ENCODE assay signal across 9 mouse cellular contexts in genomic region chr10:24961112-24961511, GRCm38 (mm10). TPM values are rescaled to one million over a fixed set of nuclear protein-coding genes. Genes with fewer than 3 reads are reported as not detected.
DNase-seq lines count a peak whose midpoint lies in the region; ATAC-seq and TF ChIP-seq lines count a peak whose summit lies in the region.
"Had no signal": no experiment of that assay in that cellular context is flagged by ENCODE, and none has a peak within 500 bp of the region (broad histone marks: within the 10 kb centered on the region; RNA-seq: fewer than 3 reads in every experiment).

No protein-coding gene starts in this region.

- no peak overlapping the region for H3K4me2 ChIP-seq in forebrain, postnatal 0 days (ENCODE audit: low read depth)
- H3K4me2 ChIP-seq: embryonic facial prominence, embryonic 15.5 days had no signal

- peak; percentile 28; the same call in 1 of the 2 replicates for TF ChIP-seq CTCF in lung, adult 2 months (IDR thresholded peaks at IDR 0.05; ENCODE audit: insufficient read depth, low read length)
- TF ChIP-seq CTCF in forebrain, postnatal 0 days (IDR thresholded peaks at IDR 0.05; ENCODE audit: low read depth), result peak; percentile 61

- WGBS in lung, adult 2 months, result 49% methylated on average over 2 of the region's 2 CpGs
- 40% methylated on average over 2 of the region's 2 CpGs for WGBS in forebrain, postnatal 0 days

- H3K36me3 ChIP-seq in forebrain, postnatal 0 days (ENCODE audit: insufficient read depth), result no peaks in the 10 kb centered on the region
- H3K36me3 ChIP-seq: embryonic facial prominence, embryonic 15.5 days had no signal

- H3K4me3 ChIP-seq in lung, adult 2 months (replicated peaks; ENCODE audit: extremely low read depth, low read depth, low read length), result no peak overlapping the region
- H3K4me3 ChIP-seq in forebrain, postnatal 0 days (ENCODE audit: low read depth, low read length), result no peak overlapping the region
- H3K4me3 ChIP-seq: embryonic facial prominence, embryonic 15.5 days had no signal

- peaks cover 12% of the 10 kb centered on the region for H3K4me1 ChIP-seq in lung, adult 2 months (ENCODE audit: control insufficient read depth, insufficient read depth, low read length)
- H3K4me1 ChIP-seq in forebrain, postnatal 0 days (ENCODE audit: insufficient read depth), result no peaks in the 10 kb centered on the region
- H3K4me1 ChIP-seq: embryonic facial prominence, embryonic 15.5 days had no signal

- H3K9ac ChIP-seq in forebrain, postnatal 0 days, result no peak overlapping the region
- H3K9ac ChIP-seq: embryonic facial prominence, embryonic 15.5 days had no signal

- peak; percentile 75 for ATAC-seq in forebrain, postnatal 0 days

- DNase-seq in cerebellum, adult 9-10 months, result peak; percentile 83
- no peak for DNase-seq in cerebellum, adult 11-12 months
- no peak for DNase-seq in lung, adult 2 months
- no peak for DNase-seq in lung, postnatal 14 days
- peak; percentile 69 for DNase-seq in forebrain, postnatal 0 days
- peak; percentile 67 for DNase-seq in retina, postnatal 1 day
- no peak for DNase-seq in gastrocnemius, adult 18-20 months (ENCODE audit: low spot score)
- DNase-seq in gastrocnemius, adult 8-10 months (ENCODE audit: low spot score in 2 of 2), result no peak

- no peak overlapping the region for H3K27ac ChIP-seq in forebrain, postnatal 0 days (ENCODE audit: low read depth, low read length)
- H3K27ac ChIP-seq: embryonic facial prominence, embryonic 15.5 days had no signal

- H3K9me3 ChIP-seq in forebrain, postnatal 0 days (ENCODE audit: low read length), result no peaks in the 10 kb centered on the region
- H3K9me3 ChIP-seq: embryonic facial prominence, embryonic 15.5 days had no signal

- H3K27me3 ChIP-seq in forebrain, postnatal 0 days (ENCODE audit: insufficient read depth, low read length), result no peaks in the 10 kb centered on the region

- no peak for TF ChIP-seq POLR2A in lung, adult 2 months (IDR thresholded peaks at IDR 0.05; ENCODE audit: borderline replicate concordance, extremely low read depth, low read depth, low read length)

RNA-seq across cellular contexts. Expression of gene Arg1, which starts 33.8 kb away (rescaled TPM):
- polyA plus RNA-seq in lung, adult 2 months (2012; rRNA removed), result 0.43 and 5.7 TPM in 2 replicates
- 1.1 and 2.1 TPM in 2 replicates for total RNA-seq in forebrain, postnatal 0 days (2014; rRNA removed)
- 0.69 and 0.73 TPM in 2 replicates for polyA plus RNA-seq in forebrain, postnatal 0 days (2015; fragmentation: Nextera tagmentation; extraction: Ambion mirVana)
- not detected for total RNA-seq in gastrocnemius, adult 18-20 months (2021)
- total RNA-seq in gastrocnemius, adult 8-10 months (2022), result under 1 TPM in 1 of 4 experiments, not detected in 3; 0.83 TPM

Comparison
In these comparisons a context has a peak if more than half of its experiments do, and no peak if none do; other contexts are left out.
1. DNase-seq: peak in cerebellum, adult 9-10 months (single experiment), forebrain, postnatal 0 days (single experiment) and retina, postnatal 1 day (single experiment); none in cerebellum, adult 11-12 months (single experiment), lung, adult 2 months (single experiment), lung, postnatal 14 days (single experiment), gastrocnemius, adult 18-20 months (single experiment) and gastrocnemius, adult 8-10 months (0 of 2).